Mouse (Mus musculus) stomach, embryonic 16.5 days (tissue): ENCODE measurements at regions not wholly inside any gene's neighbourhood (a gene's known extent, or its start where the extent isn't known, plus 50 kb on each side); places are given as distances from the start of the nearest gene placed in this dataset.

Source experiments
- ATAC-seq: fragments of 200-750 bp; cut with Nextera tagmentation; 2 replicates; pipeline ENCODE4 v1.8.0; 2017; ENCODE audit warnings: moderate number of reproducible peaks, moderate TSS enrichment; ENCODE audit not compliant: insufficient read depth, low FRiP score
- H3K27ac ChIP-seq: fragments of 300-500 bp; sonication (generic); 2 replicates; pipeline ENCODE4 v1.5.1; 2014; ENCODE audit warnings: low read length
- H3K27me3 ChIP-seq: fragments of 300-500 bp; sonication (generic); 2 replicates; pipeline ENCODE4 v1.6.1; 2014; ENCODE audit warnings: low read length, control low read depth, mixed read lengths; ENCODE audit not compliant: control insufficient read depth, insufficient read depth
- H3K36me3 ChIP-seq: fragments of 300-500 bp; sonication (generic); 2 replicates; pipeline ENCODE4 v1.6.1; 2014; ENCODE audit warnings: low read length; ENCODE audit not compliant: control insufficient read depth, insufficient read depth
- H3K4me1 ChIP-seq: fragments of 300-500 bp; sonication (generic); 2 replicates; pipeline ENCODE4 v1.6.1; 2014; ENCODE audit warnings: low read length, control low read depth, mixed read lengths; ENCODE audit not compliant: control insufficient read depth, insufficient read depth
- H3K4me2 ChIP-seq: fragments of 300-500 bp; sonication (generic); 2 replicates; pipeline ENCODE4 v1.6.1; 2014; ENCODE audit warnings: low read depth, low read length, mixed read lengths
- H3K4me3 ChIP-seq: fragments of 300-500 bp; sonication (generic); replicated peaks from 2 replicates; pipeline ENCODE4 v1.5.1; 2014; ENCODE audit warnings: mild to moderate bottlenecking, low read length
- H3K9ac ChIP-seq: fragments of 300-500 bp; sonication (generic); 2 replicates; pipeline ENCODE4 v1.6.1; 2014; ENCODE audit warnings: low read length
- H3K9me3 ChIP-seq: fragments of 300-500 bp; sonication (generic); replicated peaks from 2 replicates; pipeline ENCODE4 v1.6.1; 2016; ENCODE audit warnings: low read length, control low read depth; ENCODE audit not compliant: control insufficient read depth
- WGBS: fragments of 180-500 bp; shearing (Covaris S2); extraction: QIAGEN DNeasy Blood & Tissue Kit; methylation state at CpG from one replicate; pipeline ENCODE4 v1.1.7; 2014; 5-methylcytosine and 5-hydroxymethylcytosine counted together

- H3K9me3 ChIP-seq = no peaks in the 10 kb centered on the region
- H3K36me3 ChIP-seq = no peaks in the 10 kb centered on the region
- H3K9ac ChIP-seq = no peak overlapping the region
- H3K27ac ChIP-seq = no peak overlapping the region
- 44% methylated on average over 3 of the region's 3 CpGs for WGBS
- H3K4me1 ChIP-seq = no peaks in the 10 kb centered on the region
- ATAC-seq = no peak
- H3K27me3 ChIP-seq = no peaks in the 10 kb centered on the region
- H3K4me3 ChIP-seq = no peak overlapping the region
- no peak overlapping the region for H3K4me2 ChIP-seq
Observed at GRCm38 (mm10) chr10:109498301-109498700, 487.5 kb upstream of the Syt1 start.

GRCm38 (mm10) chr10:109496161-109496560, 485.4 kb upstream of the Syt1 start:
- ATAC-seq = no peak
- Histone ChIP-seq H3K27ac (no peak overlapping the region), H3K4me3 (no peak overlapping the region), H3K27me3 (no peaks in the 10 kb centered on the region), H3K4me2 (no peak overlapping the region), H3K9ac (no peak overlapping the region), H3K36me3 (no peaks in the 10 kb centered on the region), H3K9me3 (no peaks in the 10 kb centered on the region), H3K4me1 (no peaks in the 10 kb centered on the region)
- 71% methylated on average over 10 of the region's 10 CpGs for WGBS

GRCm38 (mm10) chr10:109490765-109491164, 480.0 kb upstream of the Syt1 start:
- no peaks in the 10 kb centered on the region for H3K9me3 ChIP-seq
- no peaks in the 10 kb centered on the region for H3K27me3 ChIP-seq
- no peak overlapping the region for H3K4me3 ChIP-seq
- H3K4me1 ChIP-seq = no peaks in the 10 kb centered on the region
- 84% methylated on average over 4 of the region's 4 CpGs for WGBS
- no peak overlapping the region for H3K27ac ChIP-seq
- no peaks in the 10 kb centered on the region for H3K36me3 ChIP-seq
- no peak overlapping the region for H3K9ac ChIP-seq
- H3K4me2 ChIP-seq = no peak overlapping the region
- ATAC-seq = no peak

GRCm38 (mm10) chr10:109488000-109488399, 477.2 kb upstream of the Syt1 start:
- WGBS = 88% methylated on average over 1 of the region's 1 CpGs

GRCm38 (mm10) chr10:109486917-109487604, 476.3 kb upstream of the Syt1 start:
- no peaks in the 10 kb centered on the region for H3K27me3 ChIP-seq
- no peak overlapping the region for H3K9ac ChIP-seq
- no peak overlapping the region for H3K4me3 ChIP-seq
- no peaks in the 10 kb centered on the region for H3K4me1 ChIP-seq
- H3K27ac ChIP-seq = no peak overlapping the region
- WGBS = 65% methylated on average over 7 of the region's 7 CpGs
- no peak for ATAC-seq
- H3K36me3 ChIP-seq = no peaks in the 10 kb centered on the region
- H3K9me3 ChIP-seq = no peaks in the 10 kb centered on the region
- H3K4me2 ChIP-seq = no peak overlapping the region

More at GRCm38 (mm10) chr10:109488000-109488399, 477.2 kb upstream of the Syt1 start:
- Histone ChIP-seq H3K4me3 (no peak overlapping the region), H3K4me1 (no peaks in the 10 kb centered on the region), H3K9ac (no peak overlapping the region), H3K27me3 (no peaks in the 10 kb centered on the region), H3K36me3 (no peaks in the 10 kb centered on the region), H3K4me2 (no peak overlapping the region), H3K27ac (no peak overlapping the region), H3K9me3 (no peaks in the 10 kb centered on the region)
- ATAC-seq = no peak

GRCm38 (mm10) chr10:109480551-109480950, 469.8 kb upstream of the Syt1 start:
- Histone ChIP-seq H3K4me2 (no peak overlapping the region), H3K9me3 (no peaks in the 10 kb centered on the region), H3K27ac (no peak overlapping the region), H3K36me3 (no peaks in the 10 kb centered on the region), H3K4me3 (no peak overlapping the region), H3K27me3 (no peaks in the 10 kb centered on the region), H3K9ac (no peak overlapping the region), H3K4me1 (no peaks in the 10 kb centered on the region)
- ATAC-seq = no peak

- Histone ChIP-seq H3K4me3 (no peak overlapping the region), H3K4me1 (no peaks in the 10 kb centered on the region), H3K9me3 (no peaks in the 10 kb centered on the region), H3K27me3 (no peaks in the 10 kb centered on the region), H3K4me2 (no peak overlapping the region), H3K27ac (no peak overlapping the region), H3K36me3 (no peaks in the 10 kb centered on the region), H3K9ac (no peak overlapping the region)
- ATAC-seq = no peak
- 71% methylated on average over 5 of the region's 5 CpGs for WGBS
Observed at GRCm38 (mm10) chr10:109479941-109480340, 469.2 kb upstream of the Syt1 start.

- Histone ChIP-seq H3K36me3 (no peaks in the 10 kb centered on the region), H3K27me3 (no peaks in the 10 kb centered on the region), H3K27ac (no peak overlapping the region), H3K4me1 (no peaks in the 10 kb centered on the region), H3K9me3 (no peaks in the 10 kb centered on the region), H3K4me2 (no peak overlapping the region), H3K4me3 (no peak overlapping the region), H3K9ac (no peak overlapping the region)
- ATAC-seq = no peak
- WGBS = 78% methylated on average over 3 of the region's 3 CpGs
Observed at GRCm38 (mm10) chr10:109466516-109466915, 455.7 kb upstream of the Syt1 start.

GRCm38 (mm10) chr10:109431112-109431511, 420.3 kb upstream of the Syt1 start:
- ATAC-seq = no peak
- H3K9me3 ChIP-seq = no peaks in the 10 kb centered on the region
- H3K4me2 ChIP-seq = no peak overlapping the region
- H3K27me3 ChIP-seq = no peaks in the 10 kb centered on the region
- no peak overlapping the region for H3K9ac ChIP-seq
- 60% methylated on average over 4 of the region's 4 CpGs for WGBS
- H3K4me3 ChIP-seq = no peak overlapping the region
- H3K27ac ChIP-seq = no peak overlapping the region
- no peaks in the 10 kb centered on the region for H3K4me1 ChIP-seq
- H3K36me3 ChIP-seq = no peaks in the 10 kb centered on the region
